Mouse (Mus musculus) embryo, embryonic 10 days (tissue): Measurements from ENCODE around the gene Gm28374.

Experiments
- DNase-seq: peaks from one replicate; pipeline ENCODE4 v3.0.0-alpha.2; 2015; ENCODE audit warnings: low spot score

Gm28374 gene

DNA sequence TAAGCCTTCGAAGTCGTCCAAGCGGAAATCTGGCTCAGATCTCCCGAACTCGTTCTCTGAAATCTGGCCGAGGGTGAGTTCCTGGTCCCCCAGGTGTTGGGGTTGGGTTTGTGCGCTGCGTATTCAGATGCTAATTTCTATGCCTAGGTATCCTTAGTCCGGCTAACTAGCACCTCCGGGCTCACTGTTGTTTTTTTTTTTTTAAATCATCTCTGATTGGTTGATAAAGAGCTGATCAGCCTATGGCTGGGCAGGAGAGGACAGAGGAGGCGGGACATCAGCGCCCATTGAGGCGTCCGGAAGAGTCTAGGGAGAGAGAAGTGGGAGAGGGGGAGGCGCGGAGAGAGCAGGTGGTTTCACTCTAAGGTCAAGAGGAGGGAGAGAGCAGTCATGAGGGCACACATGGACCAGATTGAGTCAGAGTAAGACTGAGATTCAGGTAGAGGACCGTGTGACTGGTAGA, 3.4 kb upstream of the Gm28374 start:
- DNase-seq, result peak; percentile 89

DNA sequence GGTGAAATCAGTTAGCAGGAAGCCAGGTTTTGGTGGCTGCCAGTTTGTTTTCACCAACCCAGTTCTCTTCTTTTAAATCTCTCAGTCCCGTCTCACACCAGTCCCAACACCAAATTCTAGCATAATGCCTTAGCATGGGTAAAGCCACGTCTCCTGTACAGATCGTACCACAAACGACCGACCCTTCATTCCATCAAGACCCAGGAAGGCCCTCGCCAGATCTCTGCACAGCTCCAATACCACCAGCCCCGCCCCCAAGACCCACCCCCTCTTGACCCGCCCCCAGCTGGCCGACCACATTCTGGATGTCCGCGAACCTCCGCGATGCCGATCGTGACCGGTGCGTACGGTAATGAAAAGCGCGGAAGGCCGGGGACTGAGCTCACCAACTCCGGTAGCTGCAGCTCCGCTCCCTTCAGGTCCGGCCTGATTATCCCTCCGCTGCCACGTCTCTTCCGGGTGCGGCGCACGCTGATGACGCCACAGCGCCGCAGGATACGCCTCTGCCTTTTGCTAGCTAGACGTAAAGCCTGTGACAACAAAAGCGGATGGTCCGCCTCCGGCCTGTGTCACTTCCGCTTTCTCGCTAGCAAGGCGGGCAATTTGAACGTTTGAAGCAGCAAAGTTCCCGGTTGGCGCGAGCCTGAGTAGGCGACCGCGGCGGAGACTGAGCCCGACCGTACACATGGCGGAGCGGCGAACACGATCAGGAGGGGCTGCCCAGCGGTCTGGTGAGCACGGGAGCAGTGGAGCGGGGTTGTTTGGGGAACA, 2.6 kb upstream of the Gm28374 start, which contains the start of the genes Zfpl1 and Cdca5:
Zfpl1 (minus strand) TSS at position 479 of the 771 bp plus-strand sequence.
Cdca5 (plus strand) TSS at position 506 of the 771 bp plus-strand sequence.
- DNase-seq, result peak; percentile 100

DNA sequence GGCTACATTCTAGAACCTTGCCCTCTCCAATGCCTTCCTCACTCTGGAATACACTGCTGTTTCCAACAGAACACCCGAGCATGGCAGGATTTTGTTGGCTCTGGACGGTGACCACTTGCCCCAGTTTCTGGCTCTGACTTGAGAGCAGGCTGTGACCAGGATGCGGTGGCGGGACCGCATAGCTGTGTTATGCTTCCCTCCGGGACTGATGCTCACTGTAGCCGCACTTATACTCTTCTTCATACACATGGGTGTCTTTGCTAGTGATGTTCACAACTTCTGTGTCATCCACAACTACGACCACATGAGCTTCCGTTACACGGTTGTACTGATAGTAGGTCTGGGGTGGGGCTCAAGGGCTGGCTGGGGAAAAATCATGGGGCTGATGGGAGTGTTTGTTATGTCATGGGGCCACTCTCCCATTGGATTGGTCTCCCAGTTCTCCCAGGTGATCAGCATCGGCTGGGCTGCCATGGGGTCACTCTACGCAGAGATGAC, 2.0 kb downstream of the Gm28374 start, which contains the start of gene Tmem262:
Tmem262 (plus strand) TSS at position 51 of the 498 bp plus-strand sequence.
- DNase-seq, result no peak

DNA sequence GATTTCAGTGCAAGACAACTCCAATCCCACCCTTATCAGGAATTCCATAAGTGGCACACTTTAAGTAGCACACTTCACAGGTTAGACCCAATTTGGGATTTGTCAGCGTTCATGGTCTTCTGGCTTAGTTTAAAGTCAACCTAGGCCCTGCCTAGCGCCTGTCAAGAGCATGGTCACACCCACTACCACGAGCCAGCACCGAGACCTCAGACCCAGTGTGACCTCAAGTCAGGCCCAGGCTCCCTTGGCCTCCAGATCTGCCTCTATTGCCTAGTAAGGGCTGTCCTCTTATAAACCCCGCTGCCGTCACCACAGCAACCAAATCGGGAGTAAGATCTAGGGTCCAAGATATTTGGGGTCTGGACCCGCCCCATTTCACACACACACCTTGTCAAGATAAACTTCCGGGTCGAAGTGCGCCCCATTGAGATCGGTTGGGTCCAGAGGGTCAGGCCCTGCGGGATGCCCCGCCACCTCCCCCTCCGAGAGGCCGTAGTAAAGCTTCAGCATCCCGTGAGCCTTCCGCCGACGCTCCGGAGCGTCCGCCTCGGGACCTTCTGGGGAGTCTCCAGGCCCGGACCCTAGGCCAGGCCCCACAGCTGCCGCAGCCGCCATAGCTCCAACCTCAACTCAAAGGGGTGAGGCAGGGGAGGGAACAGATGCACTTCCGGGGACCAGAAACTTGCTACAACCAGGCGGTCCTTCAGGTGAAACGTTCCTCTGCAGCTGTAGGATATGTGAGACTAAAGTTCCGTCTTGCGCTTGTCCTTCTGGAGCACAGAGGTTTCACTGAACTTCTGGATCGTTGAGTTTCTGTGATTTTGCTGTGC, 5.3 kb downstream of the Gm28374 start, which contains the start of gene Vps51:
Vps51 (minus strand) TSS at position 668 of the 830 bp plus-strand sequence.
- peak; percentile 95 for DNase-seq

DNA sequence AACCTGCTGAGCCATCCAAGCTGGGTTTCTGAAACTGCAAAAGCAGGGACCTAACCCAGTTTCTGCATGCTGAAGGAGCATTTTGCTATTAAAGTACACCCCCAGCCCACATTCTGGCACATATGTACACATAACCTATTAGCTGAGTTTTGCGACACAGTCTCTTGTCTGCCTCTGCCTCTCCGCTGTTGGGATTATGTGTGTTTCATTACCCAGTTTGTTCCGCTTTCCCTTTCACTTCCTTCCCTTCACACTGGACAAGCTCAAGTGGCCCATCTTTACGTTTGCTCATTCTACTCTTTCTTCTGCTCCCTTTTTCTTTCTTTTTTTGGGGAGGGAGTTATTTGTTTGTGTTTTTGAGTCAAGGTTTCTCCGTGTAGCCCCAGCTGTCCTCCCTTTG, 8.2 kb downstream of the Gm28374 start:
- DNase-seq, result no peak

DNA sequence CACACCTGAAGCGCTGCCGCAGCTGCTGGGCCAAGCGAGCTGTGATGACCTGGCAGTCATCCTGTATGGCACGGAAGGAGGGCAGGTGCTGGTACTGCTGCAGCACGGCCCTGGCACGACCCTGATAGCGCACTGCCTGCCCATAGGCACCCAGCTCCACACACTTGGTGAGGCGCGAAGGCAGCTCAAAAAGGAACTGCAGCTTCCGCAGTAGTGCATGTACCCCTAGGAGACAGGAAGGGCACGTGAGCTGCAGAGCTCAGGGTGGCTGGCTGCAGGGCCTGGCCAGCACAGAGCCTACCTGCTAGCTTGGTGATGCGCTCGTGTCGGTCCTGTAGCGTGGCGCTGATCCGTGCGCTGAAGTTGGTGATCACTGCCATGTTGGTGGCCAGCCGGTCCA, 10.8 kb downstream of the Gm28374 start:
- DNase-seq, result no peak

- DNase-seq, result no peak
Measured at GRCm38 (mm10) chr19:6070571-6071250, 11.3 kb downstream of the Gm28374 start.

DNA sequence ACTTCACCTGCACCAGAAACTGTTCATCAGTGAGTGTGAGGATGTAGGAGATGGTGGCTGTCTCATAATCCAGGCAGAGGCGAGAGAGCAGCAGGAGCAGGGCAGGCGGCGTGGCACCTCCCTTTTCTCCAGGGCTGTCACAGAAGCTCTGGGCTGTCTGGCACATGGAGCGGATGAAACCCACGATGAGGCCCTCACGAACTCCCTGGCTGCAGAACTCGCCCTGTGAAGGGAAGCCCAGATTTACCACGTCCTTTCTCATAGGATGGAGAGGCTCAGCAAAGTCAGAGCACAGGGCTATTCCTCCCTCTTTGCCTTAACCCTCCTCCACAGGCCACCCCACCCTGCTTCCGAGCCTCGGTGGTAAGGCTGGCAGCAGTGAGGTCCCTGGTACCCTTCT, 12.2 kb downstream of the Gm28374 start:
- DNase-seq, result no peak

DNA sequence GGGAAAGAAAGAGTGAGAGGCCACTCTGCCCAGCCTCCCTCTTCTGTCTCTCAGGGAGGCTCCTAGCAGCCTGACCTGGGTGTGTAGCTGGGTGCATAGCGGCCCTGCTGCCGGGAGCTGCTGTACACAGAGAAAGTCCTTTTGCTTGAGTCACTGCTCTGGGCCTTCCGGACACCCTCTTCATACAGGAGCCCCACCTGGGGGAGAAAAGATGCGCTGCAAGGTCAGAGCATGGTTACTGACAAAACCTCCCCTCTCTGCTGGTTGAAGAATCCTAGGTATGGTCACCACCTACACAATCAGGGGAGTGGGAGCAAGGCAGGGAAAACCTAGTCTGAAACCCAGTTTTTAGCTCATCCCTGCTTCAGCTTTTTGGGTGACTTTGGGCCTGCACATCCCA, 13.1 kb downstream of the Gm28374 start:
- no peak for DNase-seq

GRCm38 (mm10) chr19:6067724-6068415, 14.2 kb downstream of the Gm28374 start, which contains the start of gene Tm7sf2:
Gene Tm7sf2 (minus strand): TSS chr19:6068373.
- DNase-seq, result peak; percentile 93

GRCm38 (mm10) chr19:6067011-6067723, 14.9 kb downstream of the Gm28374 start:
- DNase-seq, result peak; percentile 91

DNA sequence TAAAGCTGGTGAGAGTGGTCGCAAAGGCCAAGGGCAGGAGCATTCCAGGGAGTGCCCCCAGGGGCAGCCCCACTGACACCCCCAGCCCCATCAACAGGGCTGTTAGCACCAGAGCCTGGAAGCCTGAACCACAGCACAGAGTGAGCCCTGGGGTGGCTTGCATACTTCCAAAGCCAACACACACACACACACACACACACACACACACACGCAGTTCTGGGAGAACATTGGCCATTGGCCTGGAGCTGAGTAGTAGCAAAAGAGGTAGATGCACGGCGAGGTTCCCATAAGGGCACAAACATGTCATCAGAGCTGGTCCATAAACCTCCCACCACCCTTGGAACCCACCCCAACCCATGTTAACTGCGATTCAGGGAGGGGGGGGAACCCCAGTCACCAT, 15.5 kb downstream of the Gm28374 start:
- no peak for DNase-seq

GRCm38 (mm10) chr19:6063081-6063480, 19.0 kb downstream of the Gm28374 start:
- no peak for DNase-seq

DNA sequence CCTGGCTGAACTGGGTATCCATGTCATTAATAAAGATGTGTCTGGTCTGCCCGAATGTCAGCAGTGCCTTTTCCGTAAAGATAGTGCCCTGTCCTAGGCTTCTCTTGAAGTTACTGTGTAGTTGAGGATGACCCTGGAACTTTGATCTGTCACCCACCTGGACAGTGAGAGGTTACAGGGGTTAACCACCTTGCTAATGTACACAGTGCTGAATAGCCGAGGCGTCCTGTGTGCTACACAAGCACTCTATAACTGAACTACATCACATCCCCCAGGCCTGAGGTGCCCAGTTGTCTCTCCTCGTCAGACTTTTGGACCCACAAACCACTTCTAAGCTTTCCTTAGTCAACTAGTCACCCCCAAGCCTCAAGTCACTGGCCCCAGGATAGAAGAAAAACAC, 19.6 kb downstream of the Gm28374 start:
- DNase-seq, result no peak

DNA sequence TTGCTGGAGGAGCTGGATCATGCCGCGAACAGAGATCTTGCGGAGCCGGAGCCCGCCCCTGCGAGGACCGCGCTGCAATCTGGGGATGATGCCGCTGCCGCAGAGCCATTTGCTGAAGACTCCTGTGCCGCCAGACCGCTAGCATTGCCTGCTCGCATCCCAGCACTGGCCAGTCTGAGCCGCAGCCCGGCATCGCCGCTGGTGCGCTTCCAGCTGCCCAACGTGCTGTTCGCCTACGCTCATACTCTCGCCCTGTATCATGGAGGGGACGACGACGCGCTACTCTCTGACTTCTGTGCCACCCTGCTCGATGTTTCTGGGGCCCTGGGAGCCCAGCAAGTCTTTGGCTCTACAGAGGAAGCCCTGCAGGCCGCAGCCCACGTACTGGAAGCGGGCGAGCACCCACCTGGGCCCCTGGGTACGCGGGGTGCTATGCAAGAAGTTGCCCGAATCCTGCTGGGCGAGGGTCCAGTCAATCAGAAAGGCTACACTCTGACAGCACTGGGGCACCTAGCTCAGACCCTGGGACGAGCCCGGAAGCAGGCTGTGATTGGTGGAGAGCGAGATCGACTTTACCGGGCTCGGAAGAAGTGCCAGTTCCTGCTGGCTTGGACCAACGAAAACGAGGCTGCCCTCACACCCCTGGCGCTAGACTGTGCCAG, 20.3 kb downstream of the Gm28374 start:
- peak; percentile 67 for DNase-seq

- peak; percentile 94 for DNase-seq
Measured at GRCm38 (mm10) chr19:6061021-6061533, 21.0 kb downstream of the Gm28374 start, which contains the start of gene Znhit2. Gene Znhit2 (plus strand): TSS chr19:6061192.

GRCm38 (mm10) chr19:6058966-6059365, 23.1 kb downstream of the Gm28374 start:
- no peak for DNase-seq

- no peak for DNase-seq
Measured at GRCm38 (mm10) chr19:6058513-6058912, 23.5 kb downstream of the Gm28374 start.

- DNase-seq, result peak; percentile 100
Measured at GRCm38 (mm10) chr19:6057313-6058096, 24.6 kb downstream of the Gm28374 start, which contains the start of the genes Mrpl49 and Fau. Gene Mrpl49 (minus strand): TSS chr19:6057785. Gene Fau (plus strand): TSS chr19:6057844.
